Mouse (Mus musculus) stomach, postnatal 0 days (tissue): ENCODE measurements around the gene Ppil6.

Experiments
- CTCF ChIP-seq: IDR thresholded peaks from 2 replicates; pipeline ENCODE4 v1.5.1; 2016; ENCODE audit warnings: antibody characterized with exemption, low read depth, mild to moderate bottlenecking, moderate library complexity
- EP300 ChIP-seq: optimal IDR thresholded peaks from 2 replicates; pipeline ENCODE3; 2016; ENCODE audit warnings: antibody characterized with exemption

GRCm38 (mm10) chr10:41555081-41555480, 64.8 kb downstream of the Ppil6 start:
- no peak for TF ChIP-seq CTCF
- no peak for TF ChIP-seq EP300
